Mouse (Mus musculus): ENCODE measurements around the gene Slc4a4.

DNA sequence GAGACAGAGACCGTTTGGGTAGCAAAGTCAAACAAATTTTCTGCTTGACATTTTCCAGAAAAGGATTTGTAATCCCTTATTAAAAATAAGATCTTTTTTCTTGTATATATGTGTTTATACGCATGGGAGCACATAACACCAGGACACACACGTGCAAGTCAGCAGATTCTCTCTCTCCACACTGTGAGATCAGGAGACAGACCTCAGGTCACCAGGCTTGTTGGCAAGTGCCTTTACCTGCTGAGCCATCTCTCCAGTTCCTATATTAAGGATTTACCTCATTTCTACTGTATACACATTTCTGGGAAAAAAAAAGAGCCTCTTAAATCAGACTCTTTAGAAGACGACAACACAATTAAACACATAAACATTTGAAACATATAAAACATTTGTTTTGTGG, 28.4 kb upstream of the Slc4a4 start:
- TF ChIP-seq CTCF (IDR thresholded peaks at IDR 0.05; ENCODE audit: low read depth, low read length) (no peak), POLR2A (IDR thresholded peaks at IDR 0.05; ENCODE audit: extremely low read depth, insufficient read depth, low read length) (no peak)
